Mouse (Mus musculus): ENCODE results near the gene Cir1.
A peak's percentile ranks its signal among the peaks of the same experiment; 100 is the strongest.

The Cir1 gene

GRCm38 (mm10) chr2:73272351-73273248 lies 39.9 kb downstream of the Cir1 start:
- DNase-seq (ENCODE audit: low read depth, low spot score) = peak; percentile 74

GRCm38 (mm10) chr2:73271459-73272161 lies 40.9 kb downstream of the Cir1 start, which contains the start of gene Sp9:
Sp9 (plus strand) TSS chr2:73271925.
- DNase-seq (ENCODE audit: low read depth, low spot score) = peak; percentile 89

GRCm38 (mm10) chr2:73270593-73271458 lies 41.7 kb downstream of the Cir1 start:
- peak; percentile 63 for DNase-seq (ENCODE audit: low read depth, low spot score)

- DNase-seq (ENCODE audit: low read depth, low spot score) = no peak
These were observed 42.4 kb downstream of the Cir1 start for GRCm38 (mm10) chr2:73270071-73270592.

- no peak for DNase-seq (ENCODE audit: low read depth, low spot score)
These were observed 42.8 kb downstream of the Cir1 start for GRCm38 (mm10) chr2:73269666-73270065.

- DNase-seq (ENCODE audit: low read depth, low spot score) = no peak
These were observed 43.6 kb downstream of the Cir1 start for GRCm38 (mm10) chr2:73268836-73269395.

- DNase-seq (ENCODE audit: low read depth, low spot score) = no peak
These were observed 44.2 kb downstream of the Cir1 start for GRCm38 (mm10) chr2:73268281-73268680.

- no peak for DNase-seq (ENCODE audit: low read depth, low spot score)
These were observed 44.7 kb downstream of the Cir1 start for GRCm38 (mm10) chr2:73267818-73268217.

- DNase-seq (ENCODE audit: low read depth, low spot score) = no peak
These were observed 45.3 kb downstream of the Cir1 start for GRCm38 (mm10) chr2:73267231-73267630.

GRCm38 (mm10) chr2:73266623-73267022 lies 45.9 kb downstream of the Cir1 start:
- no peak for DNase-seq (ENCODE audit: low read depth, low spot score)

GRCm38 (mm10) chr2:73266011-73266410 lies 46.5 kb downstream of the Cir1 start:
- DNase-seq (ENCODE audit: low read depth, low spot score) = no peak

- no peak for DNase-seq (ENCODE audit: low read depth, low spot score)
These were observed 47.8 kb downstream of the Cir1 start for GRCm38 (mm10) chr2:73264611-73265195.

- no peak for DNase-seq (ENCODE audit: low read depth, low spot score)
These were observed 48.5 kb downstream of the Cir1 start for GRCm38 (mm10) chr2:73263794-73264610.

- DNase-seq (ENCODE audit: low read depth, low spot score) = no peak
These were observed 49.2 kb downstream of the Cir1 start for GRCm38 (mm10) chr2:73263172-73263765.

GRCm38 (mm10) chr2:73248701-73249100 lies 63.8 kb downstream of the Cir1 start:
- no peak for DNase-seq (ENCODE audit: low read depth, low spot score)

GRCm38 (mm10) chr2:73241299-73241698 lies 71.2 kb downstream of the Cir1 start:
- DNase-seq (ENCODE audit: low read depth, low spot score) = no peak

Measured in A20 (cell line).